Mouse (Mus musculus): ENCODE results near the gene Tpmt.

Tpmt gene

DNA sequence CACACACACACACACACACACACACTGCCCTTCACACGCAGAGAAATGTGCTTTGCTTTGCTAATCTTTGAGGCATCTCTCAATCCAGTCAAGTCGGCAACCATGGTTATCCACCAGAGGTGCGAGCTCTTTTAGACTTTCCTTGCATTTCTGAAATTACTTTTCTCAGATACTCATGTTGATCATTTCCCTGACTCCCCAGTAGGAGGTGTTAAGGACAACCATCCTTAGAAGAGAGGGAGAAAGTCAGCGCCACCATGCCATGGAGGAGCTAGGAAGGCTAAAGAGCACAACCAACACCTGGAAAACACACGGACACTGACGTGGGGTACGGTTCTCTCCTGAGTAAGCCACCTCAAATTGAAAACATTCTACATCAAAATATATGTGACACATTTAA is 68.0 kb downstream of the Tpmt start:
- no peak for DNase-seq (ENCODE audit: low spot score in 2 of 2)

DNA sequence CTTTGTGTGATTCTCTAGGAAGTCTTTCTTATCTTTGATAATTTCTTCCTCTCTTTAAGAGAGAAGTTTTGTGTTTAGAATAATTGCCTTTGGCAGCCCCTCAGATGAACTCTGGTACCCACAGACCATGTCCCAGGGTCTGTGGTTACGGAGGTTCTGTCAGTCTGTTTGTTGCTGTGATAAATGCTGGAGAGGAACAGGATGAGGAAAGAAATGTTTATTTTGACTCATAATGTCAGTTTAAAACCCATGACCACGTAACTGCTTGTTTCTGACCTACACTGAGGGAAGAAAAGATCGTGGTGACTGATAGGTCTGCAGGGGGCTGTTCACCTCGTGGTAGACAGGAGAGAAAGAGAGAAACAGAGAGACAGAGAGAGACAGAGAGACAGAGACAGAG is 68.6 kb downstream of the Tpmt start:
- DNase-seq (ENCODE audit: low spot score in 2 of 2): no peak

DNA sequence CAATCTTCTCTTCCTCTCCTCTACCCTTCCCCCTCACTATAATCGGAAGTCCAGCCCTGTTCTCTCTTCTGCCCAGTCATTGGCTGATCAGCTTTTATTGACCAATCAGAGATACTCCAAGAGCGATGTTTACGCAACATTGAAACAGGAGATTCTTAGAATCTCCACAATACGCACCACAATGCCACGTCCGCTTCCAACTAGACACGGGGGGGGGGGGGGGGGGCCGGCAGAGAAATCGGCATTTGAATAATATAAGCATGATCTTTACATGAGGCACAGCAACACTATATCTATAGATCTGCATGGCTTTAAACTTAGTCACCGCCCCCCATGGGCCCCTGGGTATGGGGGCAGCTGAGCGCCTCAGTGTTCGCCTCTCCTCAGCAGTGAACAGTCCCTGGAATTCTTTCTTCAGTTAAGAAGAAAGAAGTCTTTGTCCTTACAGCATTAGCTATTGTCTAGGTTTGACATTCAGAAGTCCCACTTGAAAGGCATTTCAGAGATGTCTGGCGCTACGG is 69.4 kb downstream of the Tpmt start:
- DNase-seq (ENCODE audit: low spot score in 2 of 2): no peak
